Mouse (Mus musculus) hindbrain, embryonic 14.5 days (tissue): ENCODE data around the gene Sptbn1. TPM values are rescaled to one million over a fixed set of nuclear protein-coding genes. Genes with fewer than 3 reads are reported as not detected.

Experiments used
- polyA plus RNA-seq: library from polyadenylated mRNA; unstranded; fragments of >200 nt; fragmentation: Nextera tagmentation; extraction: Ambion mirVana; gene quantifications from 2 replicates; pipeline ENCODE4 v1.2.1, GENCODE M21; 2014

The Sptbn1 gene
- polyA plus RNA-seq, 1 experiment from 2014 or later: 209 TPM

Other genes with a start within 250 kb of the Sptbn1 start
- 8.2 and 8.6 TPM in 2 replicates for gene Eml6, start 242.1 kb downstream of the Sptbn1 start, polyA plus RNA-seq
- 0.21 and 0.29 TPM in 2 replicates for gene 4930505A04Rik, start 203.7 kb upstream of the Sptbn1 start, polyA plus RNA-seq